Mouse (Mus musculus) lung, adult 2 months (tissue): ENCODE data around the gene Tnik.

Experiments used
- CTCF ChIP-seq: fragments of 200-500 bp; IDR thresholded peaks from 2 replicates; pipeline ENCODE4 v1.5.1; 2011; ENCODE audit warnings: mild to moderate bottlenecking, low read length, control low read depth; ENCODE audit not compliant: insufficient read depth
- POLR2A ChIP-seq: fragments of 200-500 bp; IDR thresholded peaks from 2 replicates; pipeline ENCODE4 v1.6.1; 2011; ENCODE audit warnings: low read depth, mild to moderate bottlenecking, control low read depth, low read length, borderline replicate concordance; ENCODE audit errors: extremely low read depth

DNA sequence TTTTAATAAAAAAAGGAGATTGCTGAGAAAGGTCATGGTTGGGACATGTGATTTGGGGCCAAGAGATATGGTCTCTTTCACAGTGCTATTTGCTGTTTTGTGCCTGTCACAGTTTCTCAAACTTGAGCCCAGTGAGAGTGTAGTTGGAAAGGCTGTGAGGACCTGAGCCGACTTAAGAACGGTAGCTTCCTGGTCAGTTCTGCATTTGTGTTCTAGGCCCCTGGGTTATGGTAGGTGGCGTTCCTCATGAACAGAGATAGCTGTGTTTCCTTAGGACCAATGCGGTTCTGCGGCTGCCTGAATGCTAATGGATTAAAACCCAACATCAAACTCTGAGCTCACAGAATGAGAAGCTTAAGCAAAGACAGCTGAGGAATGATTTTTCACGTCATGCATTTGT lies 98.0 kb downstream of the Tnik start:
- TF ChIP-seq CTCF, result no peak
- no peak for TF ChIP-seq POLR2A
